Mouse (Mus musculus) erythroblast, embryonic 14.5 days (primary cell): ENCODE results near the gene Cpne5.

Experiments
- GATA1 ChIP-seq: IDR thresholded peaks from 2 replicates; pipeline ENCODE4 v1.6.1; 2012; ENCODE audit warnings: low read length, inconsistent platforms, mixed read lengths
- TAL1 ChIP-seq: IDR thresholded peaks from 3 replicates; pipeline ENCODE4 v1.6.1; 2012; ENCODE audit warnings: low read length, inconsistent platforms, mixed read lengths

GRCm38 (mm10) chr17:29258025-29258558, 20.1 kb upstream of the Cpne5 start:
- TF ChIP-seq GATA1 = no peak
- no peak for TF ChIP-seq TAL1
